ENCODE assay signal across 13 mouse cellular contexts in the genomic region with DNA sequence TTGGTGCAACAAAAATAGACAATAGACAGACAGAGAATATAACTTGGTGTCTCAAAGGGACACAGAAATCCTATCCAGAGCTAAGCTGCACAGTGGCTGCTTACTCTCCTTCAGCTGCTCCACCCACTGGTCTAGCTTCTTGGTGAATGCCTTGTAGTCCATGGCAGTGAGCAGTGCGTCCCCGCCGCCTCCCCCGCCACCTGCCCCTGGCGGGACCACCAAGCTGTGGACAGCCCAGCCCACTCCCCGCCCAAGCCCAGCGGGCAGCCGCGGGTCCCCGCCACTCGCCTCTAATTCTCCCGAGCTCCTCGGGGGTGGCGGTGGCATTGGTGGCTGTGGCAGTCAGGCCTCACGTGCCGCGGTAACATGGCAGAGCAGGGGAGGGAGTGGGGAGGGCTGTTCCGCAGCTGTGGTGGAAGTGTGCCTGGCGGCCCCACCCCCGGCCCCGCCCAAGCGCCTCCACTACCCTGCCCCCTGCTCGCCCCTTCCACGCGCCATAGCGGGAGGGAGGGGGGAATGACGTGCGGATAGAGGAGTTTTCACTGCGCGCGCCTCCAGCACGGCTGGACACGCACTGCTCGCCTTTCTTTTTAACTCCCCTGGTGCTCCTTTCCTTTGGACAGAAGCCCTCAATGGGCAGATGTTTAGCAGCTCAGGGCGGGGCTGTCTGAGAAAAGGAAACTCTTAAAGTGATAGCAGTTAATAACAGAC. TPM values are rescaled to one million over a fixed set of nuclear protein-coding genes. Genes with fewer than 3 reads are reported as not detected.
DNase-seq lines count a peak whose midpoint lies in the region; ATAC-seq and TF ChIP-seq lines count a peak whose summit lies in the region.
"Had no signal": no experiment of that assay in that cellular context is flagged by ENCODE, and none has a peak within 500 bp of the region (broad histone marks: within the 10 kb centered on the region; RNA-seq: fewer than 3 reads in every experiment).

No protein-coding gene starts in this region.

- no peak for TF ChIP-seq CTCF in stomach, postnatal 0 days (IDR thresholded peaks at IDR 0.05; ENCODE audit: low read depth)

- no peak for TF ChIP-seq EP300 in stomach, postnatal 0 days (optimal IDR thresholded peaks at IDR 0.05)

- no peak overlapping the region for H3K9ac ChIP-seq in neural tube, embryonic 11.5 days (ENCODE audit: low read length)
- no peak overlapping the region for H3K9ac ChIP-seq in limb, embryonic 12.5 days (replicated peaks)
- no peak overlapping the region for H3K9ac ChIP-seq in stomach, postnatal 0 days (ENCODE audit: low read length)

- peak; percentile 3 for DNase-seq in adrenal gland, adult 2 months
- DNase-seq in adrenal gland, postnatal 10 days = no peak
- DNase-seq in neural tube, embryonic 11.5 days (ENCODE audit: low spot score) = peak; percentile 31
- DNase-seq in neural tube, embryonic 10.5 days (ENCODE audit: extremely low spot score, low spot score) = no peak
- peak; percentile 35 for DNase-seq in stomach, postnatal 0 days (ENCODE audit: low spot score)
- DNase-seq in MN1 (ENCODE audit: low spot score) = no peak
- no peak for DNase-seq in left cerebral cortex, adult 8-10 months (ENCODE audit: low spot score in 2 of 2)
- DNase-seq: cerebellum, adult 9-11 months; gastrocnemius, postnatal 14 days; thymus, postnatal 14 days had no signal

- 0 out of 2 replicates have a peak overlapping the region, but pooled peaks have one; percentile 3 for H3K4me2 ChIP-seq in neural tube, embryonic 11.5 days (ENCODE audit: low read depth)
- H3K4me2 ChIP-seq in limb, embryonic 12.5 days = no peak overlapping the region
- peak overlapping the region; percentile 11; the same call in 1 of the 2 replicates for H3K4me2 ChIP-seq in stomach, postnatal 0 days (replicated peaks; ENCODE audit: low read depth)

- no peak overlapping the region for H3K27ac ChIP-seq in neural tube, embryonic 11.5 days (ENCODE audit: low read depth, low read length)
- H3K27ac ChIP-seq in limb, embryonic 12.5 days = no peak overlapping the region
- no peak overlapping the region for H3K27ac ChIP-seq in stomach, postnatal 0 days (replicated peaks)

- H3K27me3 ChIP-seq in neural tube, embryonic 11.5 days (ENCODE audit: control insufficient read depth, insufficient read depth, low read length) = no peaks in the 10 kb centered on the region
- no peaks in the 10 kb centered on the region for H3K27me3 ChIP-seq in limb, embryonic 12.5 days
- H3K27me3 ChIP-seq in stomach, postnatal 0 days (ENCODE audit: control insufficient read depth, insufficient read depth, low read length) = no peaks in the 10 kb centered on the region

- WGBS in neural tube, embryonic 11.5 days = 42% methylated on average over 25 of the region's 35 CpGs
- WGBS in limb, embryonic 12.5 days = 28% methylated on average over 35 of the region's 35 CpGs
- WGBS in stomach, postnatal 0 days = 39% methylated on average over 18 of the region's 35 CpGs

- ATAC-seq in neural tube, embryonic 11.5 days (ENCODE audit: insufficient read depth, low FRiP score, low TSS enrichment) = no peak
- ATAC-seq in limb, embryonic 12.5 days (ENCODE audit: insufficient number of reproducible peaks, insufficient read depth, low FRiP score, low TSS enrichment, low read depth) = no peak
- peak; percentile 42; the same call in 1 of the 2 replicates for ATAC-seq in stomach, postnatal 0 days (ENCODE audit: low FRiP score, low TSS enrichment)

- H3K4me3 ChIP-seq in neural tube, embryonic 11.5 days (ENCODE audit: low read depth, low read length) = no peak overlapping the region
- 0 out of 2 replicates have a peak overlapping the region, but pooled peaks have one; percentile 4 for H3K4me3 ChIP-seq in limb, embryonic 12.5 days (replicated peaks)
- H3K4me3 ChIP-seq in stomach, postnatal 0 days (ENCODE audit: low read depth, low read length) = peak overlapping the region; percentile 12; the same call in 1 of the 2 replicates
- H3K4me3 ChIP-seq: myocyte had no signal

- peaks cover 4% of the 10 kb centered on the region; the same call in 1 of the 2 replicates for H3K9me3 ChIP-seq in neural tube, embryonic 11.5 days (ENCODE audit: control insufficient read depth, low read length)
- peaks cover 18% of the 10 kb centered on the region for H3K9me3 ChIP-seq in limb, embryonic 12.5 days
- H3K9me3 ChIP-seq in stomach, postnatal 0 days (ENCODE audit: control insufficient read depth, low read length) = no peaks in the 10 kb centered on the region

- no peaks in the 10 kb centered on the region for H3K4me1 ChIP-seq in neural tube, embryonic 11.5 days (ENCODE audit: control insufficient read depth, insufficient read depth, low read length)
- no peaks in the 10 kb centered on the region for H3K4me1 ChIP-seq in limb, embryonic 12.5 days (replicated peaks)
- H3K4me1 ChIP-seq in stomach, postnatal 0 days (replicated peaks; ENCODE audit: control insufficient read depth, insufficient read depth) = no peaks in the 10 kb centered on the region

- no peaks in the 10 kb centered on the region for H3K36me3 ChIP-seq in neural tube, embryonic 11.5 days (ENCODE audit: control insufficient read depth, insufficient read depth, low read length)
- no peaks in the 10 kb centered on the region for H3K36me3 ChIP-seq in limb, embryonic 12.5 days
- H3K36me3 ChIP-seq in stomach, postnatal 0 days (ENCODE audit: control insufficient read depth, insufficient read depth, low read length) = no peaks in the 10 kb centered on the region

RNA-seq across cellular contexts. Expression of a gene that starts 29.2 kb away (rescaled TPM):
- not detected for total RNA-seq in adrenal gland, adult 2 months (2021)
- not detected in 2 replicates for polyA plus RNA-seq in adrenal gland, adult 2 months (2012; rRNA removed)
- not detected for total RNA-seq in adrenal gland, postnatal 10 days (2021)
- not detected in 2 replicates for polyA plus RNA-seq in neural tube, embryonic 11.5 days (2014; fragmentation: Nextera tagmentation; extraction: Ambion mirVana)
- polyA plus RNA-seq in limb, embryonic 12.5 days (2016; fragmentation: Nextera tagmentation; extraction: Ambion mirVana) = not detected in 2 replicates
- not detected in 2 replicates for polyA plus RNA-seq in stomach, postnatal 0 days (2015; fragmentation: Nextera tagmentation; extraction: Ambion mirVana)
- not detected for total RNA-seq in left cerebral cortex, adult 8-10 months (2022)
- total RNA-seq: gastrocnemius, postnatal 14 days; left cerebral cortex, postnatal 10 days had no signal

RNA-seq across cellular contexts. Expression of a gene that starts 47.9 kb away (rescaled TPM):
- total RNA-seq in adrenal gland, adult 2 months (2021) = not detected
- polyA plus RNA-seq in adrenal gland, adult 2 months (2012; rRNA removed) = not detected in 2 replicates
- total RNA-seq in adrenal gland, postnatal 10 days (2021) = not detected
- not detected in 2 replicates for polyA plus RNA-seq in neural tube, embryonic 11.5 days (2014; fragmentation: Nextera tagmentation; extraction: Ambion mirVana)
- polyA plus RNA-seq in limb, embryonic 12.5 days (2016; fragmentation: Nextera tagmentation; extraction: Ambion mirVana) = not detected in 2 replicates
- polyA plus RNA-seq in stomach, postnatal 0 days (2015; fragmentation: Nextera tagmentation; extraction: Ambion mirVana) = not detected in 2 replicates
- not detected for total RNA-seq in left cerebral cortex, adult 8-10 months (2022)
- total RNA-seq: gastrocnemius, postnatal 14 days; left cerebral cortex, postnatal 10 days had no signal
- polyA plus RNA-seq: myocyte had no signal

Comparison
In these comparisons a context has a peak if more than half of its experiments do, and no peak if none do; other contexts are left out.
1. DNase-seq: peak in adrenal gland, adult 2 months (single experiment), neural tube, embryonic 11.5 days (single experiment) and stomach, postnatal 0 days (single experiment); none in adrenal gland, postnatal 10 days (single experiment), neural tube, embryonic 10.5 days (single experiment), MN1 (single experiment) and left cerebral cortex, adult 8-10 months (0 of 2).